Mouse (Mus musculus) brain, embryonic 18.5 days (tissue): Measurements from ENCODE around the gene Iqcn.

Experiments used
- DNase-seq: peaks from one replicate; pipeline ENCODE4 v3.0.0-alpha.2; 2012; ENCODE audit warnings: low read depth, low spot score

Gene Iqcn

GRCm38 (mm10) chr8:70755661-70756475, 52.6 kb downstream of the Iqcn start:
- DNase-seq, result no peak

- DNase-seq, result no peak
These were observed 53.3 kb downstream of the Iqcn start for GRCm38 (mm10) chr8:70756476-70757040.

GRCm38 (mm10) chr8:70757523-70758307, 54.5 kb downstream of the Iqcn start:
- no peak for DNase-seq

GRCm38 (mm10) chr8:70758308-70758615, 55.0 kb downstream of the Iqcn start:
- DNase-seq, result no peak

- DNase-seq, result no peak
These were observed 55.6 kb downstream of the Iqcn start for GRCm38 (mm10) chr8:70758616-70759561.

GRCm38 (mm10) chr8:70760350-70760749, 57.1 kb downstream of the Iqcn start:
- DNase-seq, result no peak

GRCm38 (mm10) chr8:70760775-70761406, 57.6 kb downstream of the Iqcn start, which contains the start of gene Mpv17l2:
TSS of gene Mpv17l2 (minus strand) at chr8:70760946.
- peak; percentile 97 for DNase-seq

- DNase-seq, result no peak
These were observed 58.9 kb downstream of the Iqcn start for GRCm38 (mm10) chr8:70762118-70762517.

GRCm38 (mm10) chr8:70763354-70763753, 60.1 kb downstream of the Iqcn start:
- DNase-seq, result no peak

GRCm38 (mm10) chr8:70764026-70764425, 60.8 kb downstream of the Iqcn start:
- DNase-seq, result no peak

- no peak for DNase-seq
These were observed 61.4 kb downstream of the Iqcn start for GRCm38 (mm10) chr8:70764676-70765075.

GRCm38 (mm10) chr8:70765329-70765728, 62.1 kb downstream of the Iqcn start:
- no peak for DNase-seq

- DNase-seq, result no peak
These were observed 62.7 kb downstream of the Iqcn start for GRCm38 (mm10) chr8:70765838-70766570.

- no peak for DNase-seq
These were observed 63.5 kb downstream of the Iqcn start for GRCm38 (mm10) chr8:70766571-70767440.
